Mouse (Mus musculus) cerebellum, postnatal 25 days (tissue): ENCODE measurements at regions not wholly inside any gene's neighbourhood (a gene's known extent, or its start where the extent isn't known, plus 50 kb on each side); places are given as distances from the start of the nearest gene placed in this dataset.

ENCODE experiments used
- DNase-seq, 2 experiments: peaks; one replicate each; pipeline ENCODE4 v3.0.0; 2021; ENCODE audit warnings: mixed read lengths in 2 of 2

- no peak for DNase-seq
Observed at GRCm38 (mm10) chr11:63769738-63770137, 152.4 kb downstream of the Hs3st3b1 start.

DNA sequence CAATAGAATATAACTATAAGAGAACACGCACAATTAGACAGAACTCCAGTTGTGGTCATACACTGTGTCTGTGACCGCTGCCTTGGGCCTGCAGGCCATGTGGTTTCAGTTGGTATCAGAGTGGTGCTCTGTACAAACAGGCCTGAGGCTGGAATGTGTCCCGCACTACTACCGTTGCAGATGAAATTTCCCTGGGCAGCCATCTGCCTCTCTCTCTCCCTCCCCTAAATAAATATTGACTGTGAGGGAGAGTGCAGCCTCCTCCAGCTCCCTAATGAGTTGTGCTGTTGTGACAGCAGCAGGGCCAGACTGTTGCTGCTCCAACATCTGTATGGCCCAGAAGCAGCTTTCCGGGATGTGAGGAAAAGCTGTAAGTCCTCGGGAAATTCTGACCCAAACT lies 146.7 kb downstream of the Hs3st3b1 start:
- DNase-seq, result no peak

DNA sequence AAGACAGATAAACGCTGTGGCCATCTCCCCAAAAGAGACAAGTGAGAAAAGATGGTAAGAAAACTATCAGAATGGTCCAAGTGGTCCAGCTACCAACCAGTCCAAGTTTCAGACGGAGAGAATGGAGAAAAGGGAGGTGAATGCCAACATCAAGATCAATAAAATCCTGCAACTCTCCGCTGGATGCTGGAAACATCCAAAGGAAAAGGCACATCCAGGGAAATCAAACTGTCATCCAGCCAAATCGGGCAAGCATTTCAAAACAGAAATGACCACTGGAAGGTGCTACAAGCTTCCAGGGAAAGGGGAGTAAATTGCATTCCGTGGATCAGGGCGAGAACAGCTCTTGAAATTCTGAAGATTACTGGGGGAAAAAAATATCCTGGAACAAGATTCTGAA lies 142.7 kb downstream of the Hs3st3b1 start:
- DNase-seq, result no peak

GRCm38 (mm10) chr11:63781967-63782915 lies 139.8 kb downstream of the Hs3st3b1 start:
- no peak for DNase-seq

- no peak for DNase-seq
Observed at GRCm38 (mm10) chr11:63785281-63785886, 136.7 kb downstream of the Hs3st3b1 start.

DNA sequence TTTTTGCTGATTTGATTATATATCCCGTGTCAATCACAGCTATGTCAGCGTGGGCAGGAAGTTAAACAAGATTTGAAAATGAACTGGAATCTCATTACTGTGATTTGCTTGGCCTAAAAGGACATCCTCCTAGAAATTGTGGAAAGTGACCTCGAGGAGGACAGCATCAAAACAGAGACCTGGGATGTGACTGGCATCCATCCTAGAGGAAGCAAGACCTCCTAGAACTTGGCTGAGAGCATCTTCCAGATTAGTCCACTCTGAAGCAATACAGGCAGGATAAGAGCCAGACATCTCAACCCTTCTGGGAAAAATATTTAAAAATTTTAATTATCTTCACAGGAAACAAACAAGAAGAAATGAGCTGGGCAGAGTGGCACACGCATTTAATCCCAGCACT lies 136.1 kb downstream of the Hs3st3b1 start:
- no peak for DNase-seq

DNA sequence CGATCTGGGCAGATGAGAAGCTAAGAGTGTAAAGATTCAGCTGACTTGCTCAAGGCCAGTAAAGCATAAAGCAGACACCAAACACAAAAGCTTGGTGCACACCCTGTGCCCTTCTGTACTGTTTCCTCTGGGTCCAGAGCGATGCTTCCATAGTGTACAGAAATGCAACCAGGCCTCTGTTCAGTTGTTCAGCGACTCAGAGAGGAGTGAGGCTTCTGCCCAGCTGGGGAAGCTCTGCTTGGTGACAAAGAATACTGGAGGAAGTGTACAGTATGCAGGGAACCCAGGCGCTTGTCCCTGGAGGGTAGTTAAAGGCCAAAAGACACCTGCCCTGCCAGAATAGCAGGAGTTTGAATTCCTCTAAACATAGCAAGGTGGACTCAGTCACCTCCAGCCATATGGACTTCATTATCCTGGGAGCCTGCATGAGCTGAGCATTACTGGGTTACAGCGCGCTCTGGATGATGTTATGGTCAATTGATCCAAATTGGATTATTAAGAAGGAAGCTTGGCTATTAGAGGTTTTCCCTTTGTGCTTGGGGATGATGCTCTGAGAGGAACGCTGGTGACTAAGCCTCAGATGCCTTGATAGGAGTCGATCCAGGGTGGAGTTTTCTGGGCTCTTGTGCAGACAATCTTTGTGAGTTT lies 132.5 kb downstream of the Hs3st3b1 start:
- no peak for DNase-seq

DNA sequence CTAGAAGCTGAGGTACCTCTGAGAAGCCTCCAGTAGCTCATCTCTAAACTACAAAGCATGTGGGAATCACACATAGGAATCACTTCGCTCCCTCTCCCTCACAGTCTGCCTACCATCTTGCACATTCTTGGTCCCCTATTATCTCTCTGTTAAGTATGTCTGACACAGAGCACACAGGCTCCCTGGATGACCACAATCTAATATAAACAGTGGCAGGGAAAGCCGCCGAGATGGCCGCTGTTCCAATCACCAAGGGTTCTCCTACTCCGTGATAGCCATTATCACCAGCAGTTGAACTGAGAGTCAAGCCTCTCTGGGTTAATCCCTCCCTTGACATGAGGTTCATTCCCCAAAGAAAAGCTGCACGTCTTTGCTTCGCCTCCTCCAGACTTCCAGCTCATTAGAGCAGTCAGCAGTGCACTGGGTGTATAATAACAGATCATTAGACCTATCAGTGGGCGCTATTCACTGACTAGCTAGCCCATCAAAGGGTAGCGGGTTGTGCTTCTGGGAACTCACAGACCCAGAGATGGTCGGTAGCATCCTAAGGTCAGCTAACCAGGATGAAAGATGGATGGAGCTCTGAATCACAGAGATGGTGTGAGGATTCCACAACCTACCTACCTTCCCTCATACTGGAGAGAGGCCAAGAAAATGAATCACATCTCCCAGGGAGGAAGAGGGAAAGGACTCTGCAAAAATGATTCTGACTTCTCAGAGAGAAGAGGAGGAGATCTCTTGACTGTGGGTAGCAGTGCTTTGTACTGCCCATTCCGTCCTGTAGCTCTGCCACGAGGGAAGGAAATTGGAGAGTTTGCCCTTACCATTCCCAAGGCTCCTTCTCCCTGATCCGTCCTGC lies 130.9 kb downstream of the Hs3st3b1 start:
- no peak for DNase-seq

DNA sequence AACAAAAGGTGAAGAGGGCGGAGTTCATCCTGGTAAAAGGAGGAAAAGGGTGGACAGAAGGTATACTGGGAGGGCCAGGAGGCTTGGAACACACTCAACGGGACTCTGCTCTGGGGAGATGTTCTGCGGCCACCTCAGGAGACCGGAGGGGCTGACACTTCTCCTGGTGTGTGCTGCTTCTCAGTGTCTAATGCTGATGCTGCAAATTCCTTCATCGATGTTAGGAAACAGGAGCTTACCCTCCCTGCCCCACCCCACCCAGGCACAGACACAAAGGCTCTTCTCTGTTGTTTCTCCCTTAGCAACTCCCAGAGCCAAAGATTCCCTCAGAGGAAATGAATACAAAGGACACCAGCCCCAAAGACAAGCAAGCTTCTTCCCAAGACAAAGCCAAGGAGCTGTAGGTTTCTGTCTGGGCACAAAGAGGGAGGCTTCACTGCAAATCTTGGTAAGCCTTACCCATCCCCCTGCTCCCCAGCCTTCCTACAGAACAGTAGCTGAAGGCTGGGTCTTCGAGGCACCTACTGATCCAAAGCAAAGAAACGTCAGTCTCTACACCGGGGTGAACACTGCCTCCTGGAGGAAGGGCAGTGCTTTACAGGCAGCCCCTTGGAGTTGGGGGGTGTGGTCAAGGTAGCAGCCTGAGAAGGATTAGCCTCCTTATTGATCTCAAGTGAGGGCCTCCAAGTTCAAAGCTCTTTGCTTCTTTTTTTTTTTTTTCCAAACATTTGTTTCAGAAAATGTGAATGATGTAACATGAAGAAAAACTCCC lies 128.2 kb downstream of the Hs3st3b1 start:
- no peak for DNase-seq

DNA sequence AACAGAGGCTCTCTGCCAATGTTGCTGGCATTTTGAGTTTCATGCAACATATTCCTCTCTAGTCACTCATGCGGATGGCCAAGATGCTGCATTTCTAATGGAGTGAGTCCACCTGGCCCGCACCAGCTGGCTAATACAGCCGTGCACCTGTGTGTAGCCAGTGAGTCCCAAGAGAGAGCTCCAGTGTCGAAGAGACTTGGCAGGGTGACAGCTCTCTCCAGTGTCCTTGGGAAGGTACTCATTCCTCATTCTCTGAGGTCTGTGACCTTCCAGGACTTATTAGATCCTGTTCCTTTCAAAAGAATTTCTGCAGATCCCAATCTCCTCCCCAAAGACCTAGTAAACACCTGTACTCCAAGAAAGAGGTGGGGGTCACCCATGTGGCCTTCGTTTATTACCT lies 109.9 kb downstream of the Hs3st3b1 start:
- no peak for DNase-seq

DNA sequence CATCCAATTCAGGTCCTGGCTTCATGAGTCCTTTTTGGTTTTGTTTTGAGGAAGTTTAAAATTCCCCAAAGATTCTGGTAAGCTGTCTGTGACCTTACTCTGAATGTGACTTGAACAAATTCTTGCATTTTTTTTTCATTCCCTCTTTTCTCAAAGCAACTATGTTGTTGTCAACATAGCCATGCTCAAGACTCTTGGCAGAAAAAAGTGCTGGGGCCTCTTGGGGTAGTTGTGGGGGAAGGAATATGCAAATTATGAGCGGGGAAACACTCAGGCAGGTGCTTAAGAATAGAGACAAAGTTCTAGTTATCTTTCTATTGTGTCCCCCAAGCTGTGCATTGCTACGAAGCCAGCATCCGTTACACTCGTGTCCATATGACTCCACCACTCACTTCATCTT lies 99.2 kb downstream of the Hs3st3b1 start:
- no peak for DNase-seq

GRCm38 (mm10) chr11:63827271-63827762 lies 94.8 kb downstream of the Hs3st3b1 start:
- DNase-seq, result no peak

DNA sequence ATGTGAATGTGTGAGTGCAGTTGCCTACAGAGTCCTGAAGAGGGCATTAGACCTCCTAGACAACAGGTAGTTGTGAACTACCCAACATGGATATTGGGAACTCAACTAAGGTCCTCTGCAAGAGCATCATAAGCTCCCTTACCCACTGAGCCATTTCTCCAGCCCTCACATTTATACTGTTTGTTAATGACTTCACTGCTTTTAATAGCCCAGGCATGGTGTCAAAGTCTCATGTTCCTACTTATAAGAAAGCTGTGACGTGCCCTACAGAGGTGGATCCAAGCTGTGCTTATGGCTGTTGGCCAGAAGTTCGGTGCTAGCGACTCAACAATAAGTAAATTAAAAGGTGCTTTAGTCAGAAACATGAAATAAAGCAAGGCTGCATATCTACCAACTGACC lies 88.6 kb downstream of the Hs3st3b1 start:
- DNase-seq, result no peak

- DNase-seq, result no peak
Observed at GRCm38 (mm10) chr11:63834140-63834539, 88.0 kb downstream of the Hs3st3b1 start.

DNA sequence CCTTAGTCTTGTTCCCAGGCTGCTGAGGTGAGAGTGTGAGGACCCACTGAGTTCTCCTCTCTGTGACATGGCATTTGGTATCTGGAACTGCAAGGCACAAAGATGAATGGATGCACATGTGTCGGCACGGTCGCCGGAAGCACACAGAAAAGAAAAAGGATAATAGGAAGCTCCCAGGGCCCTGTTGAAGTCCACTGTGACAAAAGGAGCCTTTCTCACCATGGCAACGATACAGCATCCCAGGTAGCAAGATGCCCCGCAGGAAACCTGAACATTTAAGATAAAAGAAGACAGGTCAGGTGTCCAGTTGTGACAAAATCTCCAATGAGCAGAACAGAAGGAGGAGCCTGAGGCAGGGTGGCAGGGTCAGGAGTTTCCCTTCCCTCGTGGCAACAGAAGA lies 87.5 kb downstream of the Hs3st3b1 start:
- DNase-seq, result no peak
